Mouse (Mus musculus) layer of hippocampus, postnatal 10 days (tissue): ENCODE data around the gene Nav2. TPM values are rescaled to one million over a fixed set of nuclear protein-coding genes. Genes with fewer than 3 reads are reported as not detected.

Source experiments
- DNase-seq, 2 experiments: peaks; one replicate each; pipeline ENCODE4 v3.0.0; 2021; ENCODE audit warnings: low spot score in 2 of 2
- total RNA-seq, 2 experiments: library from RNA; stranded (reverse); gene quantifications; 2 replicates each; pipeline ENCODE4 v1.2.3; 2021

Gene Nav2
- total RNA-seq, 2 experiments from 2014 or later: 103 to 126 TPM

- DNase-seq: peak; percentile 90 to 91
These were observed 364.2 kb downstream of the Nav2 start for GRCm38 (mm10) chr7:49272445-49273439.

- no peak for DNase-seq
These were observed 365.6 kb downstream of the Nav2 start for GRCm38 (mm10) chr7:49273907-49274656.

GRCm38 (mm10) chr7:49274676-49275075 lies 366.2 kb downstream of the Nav2 start:
- no peak for DNase-seq

GRCm38 (mm10) chr7:49276163-49276562 lies 367.6 kb downstream of the Nav2 start:
- no peak for DNase-seq

GRCm38 (mm10) chr7:49277685-49278084 lies 369.2 kb downstream of the Nav2 start:
- DNase-seq: no peak

- no peak for DNase-seq
These were observed 370.0 kb downstream of the Nav2 start for GRCm38 (mm10) chr7:49278531-49278930.

GRCm38 (mm10) chr7:49280427-49280826 lies 371.9 kb downstream of the Nav2 start:
- DNase-seq: no peak

- DNase-seq: no peak
These were observed 373.9 kb downstream of the Nav2 start for GRCm38 (mm10) chr7:49282446-49282845.

GRCm38 (mm10) chr7:49283507-49284361 lies 375.2 kb downstream of the Nav2 start:
- DNase-seq: no peak

GRCm38 (mm10) chr7:49288186-49288585 lies 379.7 kb downstream of the Nav2 start:
- DNase-seq: no peak

GRCm38 (mm10) chr7:49290308-49290707 lies 381.8 kb downstream of the Nav2 start:
- DNase-seq: no peak

- DNase-seq: no peak
These were observed 382.8 kb downstream of the Nav2 start for GRCm38 (mm10) chr7:49291208-49291892.

GRCm38 (mm10) chr7:49297148-49297547 lies 388.6 kb downstream of the Nav2 start:
- no peak for DNase-seq

GRCm38 (mm10) chr7:49298431-49298839 lies 389.9 kb downstream of the Nav2 start:
- no peak for DNase-seq

GRCm38 (mm10) chr7:49301487-49301886 lies 393.0 kb downstream of the Nav2 start:
- DNase-seq: no peak

GRCm38 (mm10) chr7:49303600-49304411 lies 395.3 kb downstream of the Nav2 start:
- no peak for DNase-seq

- DNase-seq: no peak
These were observed 399.2 kb downstream of the Nav2 start for GRCm38 (mm10) chr7:49307717-49308116.

- no peak for DNase-seq
These were observed 401.2 kb downstream of the Nav2 start for GRCm38 (mm10) chr7:49309746-49310145.

- DNase-seq: no peak
These were observed 405.4 kb downstream of the Nav2 start for GRCm38 (mm10) chr7:49313945-49314344.

- DNase-seq: no peak
These were observed 406.5 kb downstream of the Nav2 start for GRCm38 (mm10) chr7:49315033-49315432.
